Mouse (Mus musculus) liver, embryonic 14.5 days (tissue): ENCODE data around the gene AC124108.1. TPM values are rescaled to one million over a fixed set of nuclear protein-coding genes. Genes with fewer than 3 reads are reported as not detected.
A peak's percentile ranks its signal among the peaks of the same experiment; 100 is the strongest.

ENCODE experiments used
- ATAC-seq: fragments of 200-750 bp; cut with Nextera tagmentation; 2 replicates; pipeline ENCODE4 v1.8.0; 2017; ENCODE audit warnings: moderate number of reproducible peaks, mild to moderate bottlenecking, moderate library complexity; ENCODE audit not compliant: insufficient read depth
- DNase-seq, 3 experiments: peaks; one replicate each; pipeline ENCODE4 v3.0.0-alpha.2; 2012 to 2013; ENCODE audit warnings: low read depth in 3 of 3, low spot score in 3 of 3
- H3K27ac ChIP-seq: fragments of 300-500 bp; sonication (generic); 2 replicates; pipeline ENCODE4 v1.5.1; 2014; ENCODE audit warnings: moderate library complexity, mild to moderate bottlenecking, control low read depth, inconsistent platforms
- H3K27me3 ChIP-seq: fragments of 300-500 bp; sonication (generic); 2 replicates; pipeline ENCODE4 v1.6.1; 2014; ENCODE audit warnings: mild to moderate bottlenecking, low read length, moderate library complexity; ENCODE audit not compliant: control insufficient read depth, insufficient read depth
- H3K36me3 ChIP-seq: fragments of 300-500 bp; sonication (generic); replicated peaks from 2 replicates; pipeline ENCODE4 v1.6.1; 2014; ENCODE audit warnings: low read depth; ENCODE audit not compliant: control insufficient read depth, insufficient read depth
- H3K4me1 ChIP-seq, 2 experiments: fragments of 200-500 bp in 1 of 2; fragments of 300-500 bp in 1 of 2; sonication (generic) in 1 of 2; replicated peaks; 2 replicates each; pipeline ENCODE4 v1.6.1; 2012 to 2014; ENCODE audit warnings: antibody characterized with exemption in 1 of 2, inconsistent platforms in 1 of 2, low read length in 1 of 2; ENCODE audit not compliant: control insufficient read depth in 2 of 2, insufficient read depth in 2 of 2
- H3K4me2 ChIP-seq: fragments of 300-500 bp; sonication (generic); 2 replicates; pipeline ENCODE4 v1.6.1; 2014; ENCODE audit warnings: low read depth, mild to moderate bottlenecking, control low read depth, moderate library complexity
- H3K4me3 ChIP-seq, 2 experiments: fragments of 200-500 bp in 1 of 2; fragments of 300-500 bp in 1 of 2; sonication (generic) in 1 of 2; 2 replicates each; pipeline ENCODE4 v1.5.1; 2012 to 2014; ENCODE audit warnings: low read depth in 2 of 2, low read length in 2 of 2, mild to moderate bottlenecking in 2 of 2, control low read depth in 1 of 2, inconsistent platforms in 1 of 2, moderate library complexity in 1 of 2; ENCODE audit not compliant: insufficient read depth in 1 of 2
- H3K9ac ChIP-seq: fragments of 300-500 bp; sonication (generic); replicated peaks from 2 replicates; pipeline ENCODE4 v1.6.1; 2014; ENCODE audit warnings: mild to moderate bottlenecking, control low read depth, moderate library complexity
- H3K9me3 ChIP-seq: fragments of 300-500 bp; sonication (generic); 2 replicates; pipeline ENCODE4 v1.6.1; 2016; ENCODE audit warnings: low read length, mixed read lengths; ENCODE audit not compliant: control insufficient read depth
- CTCF ChIP-seq: IDR thresholded peaks from 2 replicates; pipeline ENCODE4 v1.5.1; 2016; ENCODE audit warnings: antibody characterized with exemption, low read depth, control low read depth
- EP300 ChIP-seq: IDR thresholded peaks from 2 replicates; pipeline ENCODE4 v1.6.1; 2016; ENCODE audit warnings: antibody characterized with exemption, low read depth
- WGBS: fragments of 180-500 bp; shearing (Covaris S2); extraction: QIAGEN DNeasy Blood & Tissue Kit; methylation state at CpG from one replicate; pipeline ENCODE4 v1.1.7; 2014; ENCODE audit not compliant: insufficient replicate concordance; 5-methylcytosine and 5-hydroxymethylcytosine counted together
- polyA plus RNA-seq, 2 experiments: library from polyadenylated mRNA; depleted of rRNA in 1 of 2; stranded (reverse) in 1 of 2; unstranded in 1 of 2; fragments of >200 nt; fragmentation: Nextera tagmentation in 1 of 2; extraction: Ambion mirVana in 1 of 2; gene quantifications; 2 replicates each; pipeline versions ENCODE4 v1.2.1 to v1.2.3; 2012 to 2014

The AC124108.1 gene
- polyA plus RNA-seq, 2 experiments: not detected

DNA sequence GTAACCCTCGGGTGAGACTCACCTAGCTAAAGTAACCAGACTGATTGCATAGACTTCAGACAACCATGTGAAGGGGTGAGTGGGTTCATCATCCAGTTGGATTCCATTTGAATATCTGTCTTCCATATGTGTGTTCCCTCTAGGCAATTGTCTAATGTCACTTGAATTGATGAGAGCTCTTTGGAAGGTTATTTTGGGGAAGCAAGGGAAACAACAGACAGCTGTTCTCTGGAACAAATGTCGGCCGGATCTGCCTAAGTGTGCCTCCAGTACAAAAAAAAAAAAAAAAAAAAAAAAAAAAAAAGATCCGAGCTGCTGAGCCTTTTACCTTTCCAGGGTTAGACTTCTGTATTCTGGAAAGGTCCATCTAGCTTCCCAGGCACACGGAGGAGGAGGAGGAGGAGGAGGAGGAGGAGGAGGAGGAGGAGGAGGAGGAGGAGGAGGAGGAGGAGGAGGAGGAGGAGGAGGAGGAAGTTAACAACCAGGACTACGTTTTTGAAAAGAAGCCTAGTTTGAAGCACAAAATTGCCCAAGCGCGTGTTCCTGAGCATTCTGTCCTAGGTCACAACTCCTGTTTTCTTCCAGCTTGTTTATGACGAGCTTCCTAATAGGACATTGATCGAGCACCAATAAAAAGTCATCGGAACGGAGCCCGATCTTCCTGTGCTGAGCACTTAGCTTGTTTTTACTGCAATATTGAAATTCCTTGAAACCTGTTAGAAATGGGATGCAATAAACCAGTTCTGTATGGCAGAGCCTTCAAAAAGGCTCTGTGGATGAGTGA is 35.2 kb downstream of the AC124108.1 start:
- 53% methylated on average over 13 of the region's 13 CpGs for WGBS
- Histone ChIP-seq H3K27me3 (no peaks in the 10 kb centered on the region; the same call in 1 of the 2 replicates), H3K9ac (no peak overlapping the region), H3K4me1 (no peaks in the 10 kb centered on the region), H3K4me2 (no peak overlapping the region), H3K4me3 (no peak overlapping the region), H3K36me3 (no peaks in the 10 kb centered on the region), H3K27ac (no peak overlapping the region), H3K9me3 (no peaks in the 10 kb centered on the region)
- TF ChIP-seq EP300 (no peak), CTCF (no peak)
- ATAC-seq: no peak
- DNase-seq: no peak

DNA sequence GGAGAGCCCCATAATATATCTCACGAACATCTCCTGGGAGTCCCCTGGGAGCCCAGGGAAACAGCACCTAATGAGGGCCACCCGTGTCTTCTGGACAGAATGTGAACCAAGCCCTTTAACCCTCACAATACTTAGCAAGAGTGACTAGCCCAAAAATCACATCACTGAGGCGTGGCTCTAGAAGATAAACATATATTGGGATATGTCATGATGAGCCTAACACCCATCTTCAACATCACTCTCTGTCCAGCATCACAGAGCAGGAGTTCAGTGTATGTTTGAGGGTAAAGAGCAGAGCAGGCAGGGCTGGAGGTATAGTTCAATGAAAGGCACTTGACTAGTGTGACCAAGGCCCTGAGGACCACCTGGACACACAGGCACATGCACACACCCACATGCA is 38.4 kb downstream of the AC124108.1 start, which contains the start of gene Gm10188:
TSS of gene Gm10188 (minus strand) at position 101 of the 400 bp plus-strand sequence.
- ATAC-seq (no peak), DNase-seq (no peak)
- no peak within 1 kb of the TSS for H3K9ac ChIP-seq
- H3K9me3 ChIP-seq: no peaks in the 10 kb centered on the region
- no peaks in the 10 kb centered on the region for H3K36me3 ChIP-seq
- WGBS: 61% methylated on average over 3 of the region's 3 CpGs
- H3K27ac ChIP-seq: no peak within 1 kb of the TSS
- H3K27me3 ChIP-seq: peaks cover under 1% of the 10 kb centered on the region
- H3K4me1 ChIP-seq: no peaks in the 10 kb centered on the region
- TF ChIP-seq EP300: no peak
- no peak for TF ChIP-seq CTCF
- no peak within 1 kb of the TSS for H3K4me3 ChIP-seq
- no peak within 1 kb of the TSS for H3K4me2 ChIP-seq

DNA sequence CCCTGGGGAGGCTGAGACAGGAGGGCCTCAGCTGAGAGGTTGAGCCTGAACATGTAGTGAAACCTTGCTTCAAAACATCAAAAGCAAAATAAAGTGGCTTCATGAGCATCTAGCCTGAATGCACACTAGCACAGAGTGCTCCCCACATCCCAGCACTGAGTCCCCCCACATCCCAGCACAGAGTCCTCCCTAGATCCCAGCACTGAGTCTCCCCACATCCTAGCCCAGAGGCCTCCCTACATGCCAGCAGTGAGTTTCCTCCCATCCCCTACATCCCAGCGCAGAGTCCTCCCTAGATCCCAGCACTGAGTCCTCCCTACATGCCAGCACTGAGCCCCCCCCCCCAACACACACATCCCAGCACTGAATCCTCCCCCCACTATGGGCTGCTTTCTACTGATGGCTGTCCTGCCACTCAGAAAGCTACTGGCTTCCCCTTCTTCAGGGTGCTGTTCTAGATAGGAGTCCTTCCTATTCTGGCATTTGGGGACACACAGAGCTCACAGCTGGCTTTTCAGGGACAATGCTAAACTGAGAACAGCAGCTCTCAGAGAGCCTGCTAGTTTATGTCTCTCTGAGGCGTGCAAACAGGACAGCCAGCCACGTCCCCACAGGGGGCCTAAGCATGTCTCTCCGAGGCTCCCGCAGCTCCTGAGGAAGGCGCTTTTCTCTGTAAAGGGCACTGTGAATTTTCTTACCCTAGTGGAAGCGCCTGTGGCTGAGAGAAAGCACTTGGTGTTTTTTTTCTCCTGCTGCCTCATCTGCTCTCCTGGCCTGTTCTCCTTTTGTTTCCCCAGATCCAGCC is 40.4 kb downstream of the AC124108.1 start:
- TF ChIP-seq CTCF (no peak), EP300 (no peak)
- H3K27me3 ChIP-seq: peaks cover 3% of the 10 kb centered on the region
- no peak overlapping the region for H3K4me3 ChIP-seq
- H3K4me1 ChIP-seq: no peaks in the 10 kb centered on the region
- H3K4me2 ChIP-seq: no peak overlapping the region
- no peak overlapping the region for H3K9ac ChIP-seq
- H3K36me3 ChIP-seq: no peaks in the 10 kb centered on the region
- H3K9me3 ChIP-seq: no peaks in the 10 kb centered on the region
- 55% methylated on average over 7 of the region's 7 CpGs for WGBS
- no peak for ATAC-seq
- DNase-seq: no peak
- H3K27ac ChIP-seq: no peak overlapping the region

DNA sequence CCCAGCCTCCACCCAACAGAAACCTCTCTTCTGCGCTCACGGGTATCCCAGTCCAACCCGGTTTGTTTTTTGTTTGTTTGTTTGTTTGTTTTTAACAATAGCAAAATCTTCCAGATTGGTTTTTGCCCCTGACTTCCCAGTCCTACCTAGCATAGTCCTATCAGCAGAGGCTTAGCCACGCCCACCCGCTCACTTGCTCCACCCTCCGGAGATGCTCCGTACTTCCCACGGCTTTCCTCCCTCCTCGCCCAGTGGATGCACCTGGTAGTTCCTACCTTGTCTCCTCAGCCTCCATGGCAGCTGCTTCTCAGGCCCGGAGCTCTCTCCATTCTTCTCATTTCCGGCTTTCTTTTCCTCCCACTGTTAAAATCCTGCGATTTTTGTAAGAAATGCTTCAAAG is 42.3 kb downstream of the AC124108.1 start:
- Histone ChIP-seq H3K4me1 (no peaks in the 10 kb centered on the region), H3K27ac (no peak overlapping the region), H3K36me3 (no peaks in the 10 kb centered on the region), H3K27me3 (peaks cover 3% of the 10 kb centered on the region), H3K4me2 (no peak overlapping the region), H3K9me3 (no peaks in the 10 kb centered on the region), H3K9ac (no peak overlapping the region), H3K4me3 (no peak overlapping the region)
- TF ChIP-seq EP300 (no peak), CTCF (peak; percentile 47)
- 16% methylated on average over 12 of the region's 12 CpGs for WGBS
- DNase-seq (no peak), ATAC-seq (no peak)

DNA sequence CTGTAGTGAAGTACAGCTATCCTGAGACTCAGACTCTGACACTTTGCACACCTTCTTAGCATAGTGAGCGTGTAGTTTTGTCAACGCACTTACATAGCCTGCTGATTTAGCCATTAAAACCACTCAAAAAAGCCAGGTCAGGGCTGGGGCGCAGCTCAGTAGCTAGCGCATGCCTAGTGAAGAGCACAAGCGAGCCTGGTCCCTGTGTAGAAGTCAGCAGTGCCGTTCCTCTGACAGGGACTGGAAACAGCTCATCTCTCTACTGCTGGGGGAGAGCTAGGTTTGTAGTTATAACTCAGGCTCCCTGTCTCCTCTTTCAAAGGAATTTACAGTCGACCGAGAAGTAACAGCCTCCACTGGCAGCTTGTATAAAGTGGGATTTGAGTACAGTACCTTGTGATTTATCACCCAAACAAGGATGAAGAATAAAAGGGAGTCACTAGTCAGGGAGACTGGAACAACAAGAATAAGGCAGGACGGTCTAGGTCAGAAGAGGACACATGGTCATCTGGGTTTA is 43.6 kb downstream of the AC124108.1 start:
- DNase-seq (no peak), ATAC-seq (no peak)
- Histone ChIP-seq H3K36me3 (no peaks in the 10 kb centered on the region), H3K4me2 (no peak overlapping the region), H3K9me3 (no peaks in the 10 kb centered on the region), H3K27ac (no peak overlapping the region), H3K27me3 (peaks cover 3% of the 10 kb centered on the region), H3K4me3 (no peak overlapping the region), H3K9ac (no peak overlapping the region), H3K4me1 (no peaks in the 10 kb centered on the region)
- no peak for TF ChIP-seq CTCF
- TF ChIP-seq EP300: no peak
- 59% methylated on average over 9 of the region's 9 CpGs for WGBS
